28 mouse cellular contexts compared by ENCODE assay signal in genomic region chr1:58244487-58244886, GRCm38 (mm10). TPM values are rescaled to one million over a fixed set of nuclear protein-coding genes. Genes with fewer than 3 reads are reported as not detected.
A peak's percentile ranks its signal among the peaks of the same experiment; 100 is the strongest.
DNase-seq lines count a peak whose midpoint lies in the region; ATAC-seq and TF ChIP-seq lines count a peak whose summit lies in the region.
"Had no signal": no experiment of that assay in that cellular context is flagged by ENCODE, and none has a peak within 500 bp of the region (broad histone marks: within the 10 kb centered on the region; RNA-seq: fewer than 3 reads in every experiment).

No protein-coding gene starts in this region.

- no peaks in the 10 kb centered on the region for H3K9me3 ChIP-seq in CH12.LX (replicated peaks; ENCODE audit: low read length)
- H3K9me3 ChIP-seq: forebrain, embryonic 10.5 days; forebrain, embryonic 13.5 days; G1E had no signal

- in situ Hi-C loops in CH12.LX (cut with MboI; ENCODE audit: low pct_ligation_motif_present, low pct_unique_long_range_greater_than_20kb, low sequenced_read_pairs): no loop called here

- H3K79me2 ChIP-seq in CH12.LX (replicated peaks; ENCODE audit: control insufficient read depth, extremely low read depth, insufficient read depth, poor library complexity, severe bottlenecking): no peaks in the 10 kb centered on the region

- no peak overlapping the region for H3K4me3 ChIP-seq in CH12.LX (replicated peaks in 1 of 3; ENCODE audit: low read depth in 2 of 3, low read length in 2 of 3, poor library complexity in 1 of 3)
- H3K4me3 ChIP-seq: forebrain, embryonic 10.5 days; forebrain, embryonic 13.5 days; gastrocnemius, adult 2 months had no signal

- no peak overlapping the region for H3K27ac ChIP-seq in CH12.LX (ENCODE audit: insufficient read depth, low read depth)
- H3K27ac ChIP-seq: forebrain, embryonic 10.5 days; forebrain, embryonic 13.5 days; gastrocnemius, adult 2 months; hindbrain, embryonic 14.5 days; hindbrain, postnatal 0 days had no signal

- TF ChIP-seq POLR2A in CH12.LX (IDR thresholded peaks at IDR 0.05; ENCODE audit: low read depth, low read length): no peak

- intact Hi-C loops in heart, postnatal 10 days (cut with DNase I): no loop called here

- ATAC-seq in neutrophil, adult 5-6 weeks (ENCODE audit: extremely low read depth, insufficient number of reproducible peaks, low FRiP score, poor library complexity, severe bottlenecking): peak; percentile 41; the same call in 1 of the 2 replicates
- ATAC-seq: activated CD4-positive, CD25-positive, alpha-beta regulatory T cell, adult 4 months; forebrain, embryonic 13.5 days; forebrain, postnatal 0 days; hindbrain, postnatal 0 days had no signal

- peaks cover 3 to 18% of the 10 kb centered on the region in 2 experiments for H3K4me1 ChIP-seq in CH12.LX (ENCODE audit: control insufficient read depth in 1 of 2, insufficient read depth in 2 of 2)
- H3K4me1 ChIP-seq: forebrain, embryonic 10.5 days; forebrain, embryonic 13.5 days had no signal

- H3K9ac ChIP-seq in CH12.LX (ENCODE audit: insufficient read depth, low read depth): no peak overlapping the region
- H3K9ac ChIP-seq: forebrain, embryonic 13.5 days; forebrain, postnatal 0 days; hindbrain, embryonic 14.5 days had no signal

- no peak for TF ChIP-seq CTCF in CH12.LX (conservative IDR thresholded peaks at IDR 0.05 in 1 of 2, IDR thresholded peaks at IDR 0.05 in 1 of 2; ENCODE audit: low read depth in 2 of 2, low read length in 2 of 2)

- no peak overlapping the region for H3K4me2 ChIP-seq in CH12.LX (ENCODE audit: insufficient read depth, low read depth, poor library complexity, severe bottlenecking)
- H3K4me2 ChIP-seq: forebrain, embryonic 13.5 days; heart, embryonic 11.5 days; hindbrain, embryonic 14.5 days had no signal

- no peak for TF ChIP-seq RAD21 in CH12.LX (IDR thresholded peaks at IDR 0.05; ENCODE audit: low read depth, low read length)

- dilution Hi-C loops in CH12.LX (cut with MboI; ENCODE audit: extremely low pct_ligation_motif_present, extremely low pct_unique_long_range_greater_than_20kb, low sequenced_read_pairs): no loop called here

- H3K36me3 ChIP-seq in CH12.LX (replicated peaks in 1 of 2; ENCODE audit: control insufficient read depth in 1 of 2, insufficient read depth in 1 of 2, low read length in 1 of 2): no peaks in the 10 kb centered on the region
- H3K36me3 ChIP-seq: forebrain, embryonic 10.5 days; G1E had no signal

- no peak for TF ChIP-seq EP300 in CH12.LX (IDR thresholded peaks at IDR 0.05; ENCODE audit: low read length)

- DNase-seq in CH12.LX (ENCODE audit: extremely low read depth) (peak; percentile 23), MEL-GATA-1-ER (ENCODE audit: extremely low read depth, low read depth) (peak; percentile 9)
- DNase-seq in lung, postnatal 25 days (ENCODE audit: low spot score): no peak
- DNase-seq in layer of hippocampus, adult 8-10 months (ENCODE audit: low spot score in 2 of 2): no peak
- DNase-seq in heart, postnatal 10 days: no peak
- DNase-seq: adrenal gland, adult 8-10 months; adrenal gland, postnatal 25 days; cerebellum, adult 11-12 months; cerebellum, adult 8-10 months; cerebellum, postnatal 10 days; cerebellum, postnatal 36 days; forebrain, postnatal 0 days; gastrocnemius, adult 2 months; gastrocnemius, postnatal 14 days; heart, postnatal 36 days had no signal

- no peaks in the 10 kb centered on the region for H3K27me3 ChIP-seq in CH12.LX (replicated peaks)
- H3K27me3 ChIP-seq: forebrain, embryonic 13.5 days had no signal

TF ChIP-seq in CH12.LX, 34 proteins besides CTCF, POLR2A, EP300 and RAD21:
- TF ChIP-seq NRF1 (IDR thresholded peaks at IDR 0.05; ENCODE audit: low read depth, low read length): no peak
- TF ChIP-seq CHD1 (IDR thresholded peaks at IDR 0.05; ENCODE audit: low read depth, low read length): no peak
- TF ChIP-seq JUND (conservative IDR thresholded peaks at IDR 0.05; ENCODE audit: low read depth, low read length): no peak
- no peak for TF ChIP-seq JUN (IDR thresholded peaks at IDR 0.05; ENCODE audit: insufficient read depth, low read depth, low read length)
- no peak for TF ChIP-seq MAZ (IDR thresholded peaks at IDR 0.05; ENCODE audit: low read depth, low read length)
- TF ChIP-seq POLR2AphosphoS2 (IDR thresholded peaks at IDR 0.05; ENCODE audit: low read depth, low read length): no peak
- no peak for TF ChIP-seq KAT2A (IDR thresholded peaks at IDR 0.05; ENCODE audit: insufficient replicate concordance, low read length)
- no peak for TF ChIP-seq UBTF (IDR thresholded peaks at IDR 0.05; ENCODE audit: low read depth, low read length)
- TF ChIP-seq TCF12 (IDR thresholded peaks at IDR 0.05; ENCODE audit: low read depth, low read length): no peak

RNA-seq across cellular contexts. Expression of gene Aox2, which starts 33.6 kb away (rescaled TPM):
- total RNA-seq in CH12.LX (2012; rRNA removed) (not detected in 2 replicates), CH12.LX (2014; rRNA removed) (not detected in 2 replicates)
- polyA plus RNA-seq in CH12.LX (2012; ENCODE audit: insufficient read length, low read depth): not detected in 2 replicates
- not detected in 2 replicates for total RNA-seq in neutrophil, adult 5-6 weeks (2017)
- total RNA-seq in layer of hippocampus, adult 8-10 months (2022): under 1 TPM in 2 of 4 experiments, not detected in 2; 0.05 to 0.07 TPM
- under 1 TPM; 0.05 TPM for total RNA-seq in heart, postnatal 10 days (2021)
- total RNA-seq: heart, adult 8-10 months; heart, postnatal 36 days; hindbrain, postnatal 0 days had no signal
- polyA plus RNA-seq: embryonic facial prominence, embryonic 11.5 days; forebrain, embryonic 13.5 days; forebrain, postnatal 0 days; heart, embryonic 11.5 days; heart, embryonic 14.5 days; heart, postnatal 0 days had no signal

RNA-seq across cellular contexts. Expression of gene Aox4, which starts 34.3 kb away (rescaled TPM):
- 0.08 TPM in 1 of 2 replicates, not detected in the other for total RNA-seq in CH12.LX (2012; rRNA removed)
- total RNA-seq in CH12.LX (2014; rRNA removed): 0.05 and 0.07 TPM in 2 replicates
- 0.20 and 0.27 TPM in 2 replicates for polyA plus RNA-seq in CH12.LX (2012; ENCODE audit: insufficient read length, low read depth)
- not detected in 2 replicates for total RNA-seq in neutrophil, adult 5-6 weeks (2017)
- total RNA-seq in layer of hippocampus, adult 8-10 months (2022): 1 to 10 TPM; 1.8 to 2.8 (median 2.4) TPM
- total RNA-seq in heart, postnatal 10 days (2021): not detected
- total RNA-seq: adrenal gland, adult 8-10 months; adrenal gland, postnatal 25 days; gastrocnemius, adult 2 months; heart, adult 8-10 months; heart, postnatal 36 days had no signal
- polyA plus RNA-seq: activated CD4-positive, CD25-positive, alpha-beta regulatory T cell, adult 4 months; embryonic facial prominence, embryonic 11.5 days; forebrain, embryonic 10.5 days; heart, postnatal 0 days; hindbrain, embryonic 11.5 days had no signal

Comparison
In these comparisons a context has a peak if more than half of its experiments do, and no peak if none do; other contexts are left out.
1. DNase-seq: peak in CH12.LX (single experiment) and MEL-GATA-1-ER (single experiment); none in lung, postnatal 25 days (single experiment), layer of hippocampus, adult 8-10 months (0 of 2) and heart, postnatal 10 days (0 of 2).